Mouse (Mus musculus) liver, embryonic 14 days (tissue): ENCODE data around the gene Lmbr1l. TPM values are rescaled to one million over a fixed set of nuclear protein-coding genes. Genes with fewer than 3 reads are reported as not detected.

ENCODE experiments used
- polyA plus RNA-seq: library from polyadenylated mRNA; depleted of rRNA; stranded (reverse); fragments of >200 nt; gene quantifications from 2 replicates; pipeline ENCODE4 v1.2.3, GENCODE M21; 2012; rRNA removed

Gene Lmbr1l
- polyA plus RNA-seq = 6.1 and 7.2 TPM in 2 replicates

DNA sequence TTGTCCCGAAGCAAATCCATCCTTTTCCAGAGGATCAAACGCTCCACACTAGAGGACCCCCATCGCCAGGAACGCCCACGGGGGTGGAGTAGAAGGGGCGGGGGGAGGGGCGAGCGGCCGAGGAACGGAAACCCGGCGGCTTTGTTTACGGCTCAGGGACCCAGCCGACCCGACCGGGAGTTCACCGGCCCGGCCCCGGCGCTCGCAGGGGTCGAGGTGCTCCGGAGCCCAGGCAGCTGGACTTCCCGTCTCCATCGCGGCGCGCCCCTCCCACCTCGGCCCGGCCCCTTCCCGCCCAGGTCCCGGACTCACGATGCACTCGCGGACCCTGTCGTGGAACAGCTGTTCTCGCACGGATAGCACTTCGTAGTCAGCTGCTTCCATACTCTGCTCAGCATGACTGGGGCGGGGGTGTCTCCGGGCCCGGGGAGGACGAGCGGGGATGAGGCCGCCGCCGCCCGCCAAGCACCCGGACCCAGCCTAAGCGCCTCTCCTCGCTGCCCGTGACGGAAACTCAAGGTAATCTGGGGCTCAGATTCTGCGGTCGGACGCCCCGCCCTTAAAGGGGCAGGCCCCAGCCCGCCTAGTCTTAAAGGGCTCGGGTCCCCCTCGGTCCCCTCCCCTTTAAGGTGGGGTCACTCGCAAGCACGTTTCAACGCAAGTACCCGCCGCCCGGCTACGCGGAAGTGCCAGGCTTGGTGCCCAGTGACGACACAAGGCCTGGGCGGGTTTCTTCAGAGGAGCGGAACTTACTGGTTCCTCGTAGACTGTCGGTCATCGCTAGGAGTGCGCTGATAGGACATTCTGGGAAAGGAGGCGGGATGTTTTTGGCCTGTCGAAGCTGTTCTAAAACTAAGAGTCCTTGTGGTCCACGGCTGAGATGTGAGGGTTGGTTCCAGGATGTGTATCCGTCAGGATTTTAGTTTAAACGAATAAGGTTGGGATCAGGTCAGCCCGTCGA, at the start of gene Lmbr1l:
Gene Lmbr1l, minus strand, starts transcription at position 694 of the 961 bp plus-strand sequence.

DNA sequence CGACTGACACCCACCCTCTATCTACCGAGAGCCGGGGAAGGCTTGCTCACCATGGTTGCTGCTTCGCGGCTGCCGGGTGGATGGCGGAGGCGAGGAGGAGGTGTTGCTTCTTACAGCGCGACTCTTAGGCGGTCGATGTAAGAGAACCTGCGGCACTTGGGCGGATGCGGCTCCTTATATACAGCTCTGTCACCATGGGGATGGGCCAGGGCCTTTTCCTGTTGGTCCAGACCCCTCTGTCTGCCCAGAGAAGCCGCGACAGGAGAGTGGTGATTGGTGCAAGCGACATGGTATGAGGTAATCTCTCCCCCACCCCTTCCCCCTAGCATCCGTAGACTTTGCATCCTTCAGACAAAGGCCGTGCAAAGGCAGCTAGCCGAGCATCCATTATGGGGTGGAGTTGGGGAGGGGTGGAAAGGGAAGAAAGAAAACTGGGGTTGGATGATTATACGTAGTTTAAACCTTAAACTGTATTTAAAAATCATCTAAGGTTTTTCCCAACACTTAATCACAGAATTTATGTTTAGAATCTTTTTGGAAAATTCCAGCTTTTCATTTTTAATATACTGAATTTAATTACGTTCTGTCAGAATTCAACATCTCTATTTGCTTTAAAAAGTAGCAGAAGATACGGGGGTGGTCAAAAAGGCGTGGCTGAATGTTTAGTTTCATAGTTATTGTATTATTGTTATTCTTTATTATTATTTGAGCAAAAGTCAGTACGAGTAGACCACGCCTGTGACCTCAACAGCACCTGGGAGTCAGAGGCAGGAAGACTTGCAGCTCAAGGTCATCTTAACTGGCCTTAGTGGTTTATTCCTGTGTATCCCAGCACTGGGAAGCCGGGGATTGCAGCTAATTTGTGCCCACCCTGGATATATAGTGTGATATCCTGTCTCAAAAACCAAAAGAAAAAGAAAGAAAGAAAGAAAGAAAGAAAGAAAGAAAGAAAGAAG, 35.6 kb upstream of the Lmbr1l start, which contains the start of the genes Gm49450 and Tuba1a:
Gene Gm49450, minus strand, starts transcription at position 151 of the 956 bp plus-strand sequence.
Gene Tuba1a, minus strand, starts transcription at position 303 of the 956 bp plus-strand sequence.

DNA sequence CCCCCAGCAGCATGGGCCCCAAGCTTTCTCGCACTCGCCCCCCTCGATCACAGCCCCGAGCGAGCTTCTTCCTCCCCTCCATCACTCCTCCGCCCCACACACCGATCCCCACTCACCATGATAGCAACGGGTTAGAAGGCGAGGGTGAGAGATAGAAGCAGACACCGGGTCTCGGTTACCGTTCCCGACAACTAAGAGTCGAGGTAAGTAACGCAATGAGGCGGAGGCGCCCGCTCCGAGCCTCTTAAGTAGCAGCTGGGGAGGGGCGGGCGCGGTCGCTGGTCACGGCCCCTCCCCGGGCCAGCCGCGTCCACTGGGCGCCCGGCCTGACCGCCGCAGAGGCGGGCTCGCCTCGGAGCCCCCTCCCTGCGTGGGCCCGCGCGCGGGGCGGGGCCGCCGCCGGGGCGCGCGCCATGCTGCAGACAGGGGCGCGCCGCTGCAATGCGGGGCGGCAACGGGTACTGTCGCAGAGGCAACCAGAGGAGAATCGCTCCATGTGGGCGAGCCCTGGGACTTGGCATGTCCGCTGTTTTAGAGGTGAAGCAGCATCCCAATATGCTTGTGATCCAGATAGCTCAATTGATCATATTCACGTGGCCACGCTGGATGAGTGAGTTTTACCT, 16.3 kb upstream of the Lmbr1l start, which contains the start of gene Tuba1b:
Gene Tuba1b, minus strand, starts transcription at position 349 of the 623 bp plus-strand sequence.

DNA sequence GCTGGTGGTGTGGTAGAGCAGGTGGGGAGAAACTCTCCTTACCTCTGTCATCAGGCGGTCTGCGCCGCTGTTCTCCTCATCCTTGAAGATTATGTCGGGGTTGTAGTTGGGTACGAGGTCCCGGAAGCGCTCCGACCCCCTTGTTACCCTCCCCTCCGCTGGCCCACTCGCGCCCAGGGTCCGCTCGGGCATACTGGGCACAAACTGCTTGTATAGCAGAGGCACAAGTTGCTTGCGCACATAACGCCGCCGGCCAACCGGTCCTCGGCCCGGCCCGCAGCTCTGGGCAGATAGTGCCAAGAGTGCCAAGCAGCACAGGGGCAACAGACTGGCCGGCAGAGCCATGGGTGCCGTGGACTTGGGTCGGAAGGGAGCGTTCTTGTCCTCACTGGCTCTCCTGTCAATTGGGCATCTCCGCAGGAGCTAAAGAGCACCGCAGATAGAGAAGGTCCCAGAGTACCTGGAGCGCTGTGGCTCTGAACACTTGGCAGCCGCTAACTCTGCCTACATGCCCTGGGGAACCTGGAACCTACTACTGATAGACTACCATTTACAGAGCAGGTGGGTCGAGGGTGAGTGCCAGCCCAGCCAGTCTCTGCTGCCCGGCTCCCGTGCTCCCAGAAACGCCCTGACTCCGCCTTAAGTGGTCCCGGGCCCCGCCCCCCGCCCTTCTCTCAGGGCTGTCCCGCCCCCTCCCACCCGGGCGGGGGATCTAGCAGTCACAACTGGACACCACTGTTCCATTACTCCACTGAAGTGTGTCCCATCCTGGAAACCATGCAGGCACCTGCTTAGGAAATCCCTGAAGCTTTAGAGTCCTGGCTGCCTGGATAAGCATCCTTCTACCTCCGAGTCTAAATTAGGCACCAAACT, 19.9 kb downstream of the Lmbr1l start, which contains the start of gene Dhh:
Gene Dhh, minus strand, starts transcription at position 613 of the 873 bp plus-strand sequence.

DNA sequence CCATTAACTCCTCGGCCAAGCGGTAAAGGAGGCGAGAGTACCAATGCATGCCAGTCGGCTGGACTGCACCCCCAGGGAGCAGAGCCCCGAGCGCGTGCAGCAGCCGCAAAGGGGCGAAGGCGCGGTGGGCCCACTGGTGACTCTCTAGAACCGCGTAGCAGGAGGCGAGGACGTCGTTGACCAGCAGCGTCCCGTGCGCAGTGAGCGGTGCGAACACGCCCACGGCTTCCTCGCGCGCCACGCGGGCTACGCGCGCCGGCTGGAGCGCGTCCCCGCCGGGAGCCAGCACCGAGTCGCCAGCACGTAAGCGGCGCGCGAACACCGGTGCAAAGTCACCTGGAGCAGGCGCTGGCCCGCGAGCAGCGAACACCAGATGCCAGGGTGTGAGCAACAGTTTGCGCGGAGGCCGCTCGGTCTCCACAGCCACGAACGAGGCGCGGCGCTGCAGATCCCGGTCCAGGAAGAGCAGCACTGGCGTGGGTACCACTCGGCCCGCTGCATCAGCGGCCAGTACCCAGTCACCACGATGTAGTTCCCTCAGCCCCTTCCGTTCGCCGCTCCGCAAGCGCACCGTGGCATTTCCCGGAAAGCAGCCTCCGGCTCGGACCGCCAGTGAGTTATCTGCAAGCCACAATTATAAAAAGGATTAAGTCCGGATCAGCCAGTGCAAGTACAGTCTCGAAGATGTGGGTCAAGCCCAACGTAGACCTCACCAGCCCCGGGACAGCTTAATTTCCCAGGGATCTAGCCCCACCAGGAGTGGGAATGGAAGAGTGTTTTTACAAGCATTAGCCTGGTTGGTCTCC, 23.9 kb downstream of the Lmbr1l start, which contains the start of gene Rhebl1:
Gene Rhebl1, minus strand, starts transcription at position 601 of the 806 bp plus-strand sequence.

DNA sequence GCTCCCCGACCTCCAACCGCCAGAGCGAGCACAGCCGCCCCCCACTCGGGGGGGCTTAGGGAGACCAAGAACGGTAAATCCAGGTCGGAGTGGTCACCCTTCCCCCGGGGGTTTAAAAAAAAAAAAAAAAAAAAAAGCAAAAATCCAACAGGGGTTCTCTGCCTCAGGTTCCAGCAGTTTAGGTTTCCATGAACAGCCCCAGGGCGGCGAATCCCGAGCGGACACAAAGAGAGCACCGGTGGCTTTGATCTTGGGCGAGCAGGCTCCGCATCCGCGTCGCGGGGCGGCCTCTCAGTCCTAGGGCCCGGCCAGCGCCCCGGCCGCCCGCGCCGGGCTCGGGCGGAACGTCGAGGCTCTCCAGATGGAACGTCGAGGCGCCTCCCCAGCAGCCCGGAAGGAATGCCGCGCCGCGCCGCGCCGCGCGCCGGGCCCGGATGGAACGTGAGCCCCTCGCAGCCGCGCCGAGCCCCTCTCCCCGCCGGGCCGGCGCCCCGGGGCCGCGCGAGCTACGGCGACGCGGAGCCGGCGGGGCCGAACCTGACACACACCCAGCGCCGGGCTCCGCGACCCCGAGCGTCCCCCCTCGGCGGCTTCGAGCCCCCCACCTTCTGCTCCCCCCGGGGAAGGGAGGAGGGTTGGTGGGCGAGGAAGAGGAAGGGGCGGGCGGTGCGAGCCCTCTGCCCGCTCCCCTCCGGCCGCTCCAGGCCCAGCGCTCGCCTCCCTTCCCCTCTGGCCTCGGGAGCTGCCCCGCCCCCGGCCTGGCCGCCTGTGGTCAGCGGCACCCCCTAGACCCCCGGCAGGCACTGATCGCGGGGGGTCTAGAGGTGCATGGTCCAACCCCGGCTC, 46.7 kb downstream of the Lmbr1l start, which contains the start of gene Kmt2d:
Gene Kmt2d, minus strand, starts transcription at position 135 of the 846 bp plus-strand sequence.

Other genes with a start within 250 kb of the Lmbr1l start
- gene Rnd1, start 240.8 kb downstream of the Lmbr1l start, polyA plus RNA-seq = 0.52 and 0.66 TPM in 2 replicates
- not detected in 2 replicates for gene Ccdc65, start 210.0 kb downstream of the Lmbr1l start, polyA plus RNA-seq
- 63.5 and 71.3 TPM in 2 replicates for gene Fkbp11, start 190.0 kb downstream of the Lmbr1l start, polyA plus RNA-seq
- 14.4 and 15.5 TPM in 2 replicates for gene Arf3, start 155.0 kb downstream of the Lmbr1l start, polyA plus RNA-seq
- gene Wnt10b, start 140.1 kb downstream of the Lmbr1l start, polyA plus RNA-seq = 0.01 and 0.05 TPM in 2 replicates
- gene Wnt1, start 128.4 kb downstream of the Lmbr1l start, polyA plus RNA-seq = not detected in 2 replicates
- 0.02 and 0.03 TPM in 2 replicates for gene Ddn, start 108.7 kb downstream of the Lmbr1l start, polyA plus RNA-seq
- gene Prkag1, start 86.7 kb downstream of the Lmbr1l start, polyA plus RNA-seq = 72.8 and 84.3 TPM in 2 replicates
- gene Kmt2d, start 47.0 kb downstream of the Lmbr1l start, polyA plus RNA-seq = 5.0 and 5.8 TPM in 2 replicates
- gene Rhebl1, start 23.7 kb downstream of the Lmbr1l start, polyA plus RNA-seq = 2.7 and 2.8 TPM in 2 replicates
- 0.07 and 0.08 TPM in 2 replicates for gene Dhh, start 19.7 kb downstream of the Lmbr1l start, polyA plus RNA-seq
- 1,378 and 1,502 TPM in 2 replicates for gene Tuba1b, start 16.3 kb upstream of the Lmbr1l start, polyA plus RNA-seq
- 0.09 and 0.23 TPM in 2 replicates for gene Gm49450, start 35.3 kb upstream of the Lmbr1l start, polyA plus RNA-seq
- 42.3 and 48.3 TPM in 2 replicates for gene Tuba1a, start 35.5 kb upstream of the Lmbr1l start, polyA plus RNA-seq
- 241 and 278 TPM in 2 replicates for gene Tuba1c, start 111.7 kb upstream of the Lmbr1l start, polyA plus RNA-seq
- 0.70 and 0.71 TPM in 2 replicates for gene Prph, start 136.9 kb upstream of the Lmbr1l start, polyA plus RNA-seq
- 12.8 and 16.0 TPM in 2 replicates for gene Troap, start 156.3 kb upstream of the Lmbr1l start, polyA plus RNA-seq
- 0.01 and 0.02 TPM in 2 replicates for gene C1ql4, start 169.6 kb upstream of the Lmbr1l start, polyA plus RNA-seq
- 10.2 and 13.2 TPM in 2 replicates for gene Dnajc22, start 174.9 kb upstream of the Lmbr1l start, polyA plus RNA-seq
- 7.0 and 8.0 TPM in 2 replicates for gene Spats2, start 207.7 kb upstream of the Lmbr1l start, polyA plus RNA-seq